Mouse (Mus musculus): ENCODE results near the gene Dmrtc1b.
"Not testable (repeated sequence)": the region's sequence is repeated elsewhere in the genome, so short reads cannot be mapped to it uniquely, and the experiment has no call there.

The Dmrtc1b gene

GRCm38 (mm10) chrX:102707535-102707934 lies at the start of gene Dmrtc1b, which contains the start of gene Gm9112:
Gene Dmrtc1b, plus strand, starts transcription at chrX:102707865.
Gene Gm9112, minus strand, starts transcription at chrX:102707635.
- not testable (repeated sequence) for DNase-seq (ENCODE audit: low read depth)

- no peak for DNase-seq (ENCODE audit: low read depth)
Observed at GRCm38 (mm10) chrX:102660712-102661111, 47.0 kb upstream of the Dmrtc1b start.

- no peak for DNase-seq (ENCODE audit: low read depth)
Observed at GRCm38 (mm10) chrX:102666641-102667040, 41.0 kb upstream of the Dmrtc1b start.

- not testable (repeated sequence) for DNase-seq (ENCODE audit: low read depth)
Observed at GRCm38 (mm10) chrX:102684706-102685105, 23.0 kb upstream of the Dmrtc1b start.

- DNase-seq (ENCODE audit: low read depth), result not testable (repeated sequence)
Observed at GRCm38 (mm10) chrX:102686872-102687271, 20.8 kb upstream of the Dmrtc1b start, which contains the start of gene Gm3880. Gene Gm3880, minus strand, starts transcription at chrX:102686972.

- not testable (repeated sequence) for DNase-seq (ENCODE audit: low read depth)
Observed at GRCm38 (mm10) chrX:102689252-102689651, 18.4 kb upstream of the Dmrtc1b start.

- DNase-seq (ENCODE audit: low read depth), result not testable (repeated sequence)
Observed at GRCm38 (mm10) chrX:102700636-102701035, 7.0 kb upstream of the Dmrtc1b start.

GRCm38 (mm10) chrX:102724226-102724625 lies 16.6 kb downstream of the Dmrtc1b start:
- not testable (repeated sequence) for DNase-seq (ENCODE audit: low read depth)
